Mouse (Mus musculus) liver, embryonic 13.5 days (tissue): ENCODE measurements at regions not wholly inside any gene's neighbourhood (a gene's known extent, or its start where the extent isn't known, plus 50 kb on each side); places are given as distances from the start of the nearest gene placed in this dataset.

Source experiments
- ATAC-seq: fragments of 200-750 bp; cut with Nextera tagmentation; 2 replicates; pipeline ENCODE4 v1.8.0; 2017; ENCODE audit warnings: low read depth, mild to moderate bottlenecking, moderate number of reproducible peaks, moderate library complexity
- DNase-seq: peaks from one replicate; pipeline ENCODE4 v3.0.0; 2022
- H3K27ac ChIP-seq: fragments of 300-500 bp; sonication (generic); 2 replicates; pipeline ENCODE4 v1.5.1; 2015; ENCODE audit warnings: moderate library complexity, mild to moderate bottlenecking, inconsistent platforms
- H3K27me3 ChIP-seq: fragments of 300-500 bp; sonication (generic); 2 replicates; pipeline ENCODE4 v1.6.1; 2015; ENCODE audit warnings: mild to moderate bottlenecking, inconsistent platforms
- H3K36me3 ChIP-seq: fragments of 300-500 bp; sonication (generic); 2 replicates; pipeline ENCODE4 v1.6.1; 2015; ENCODE audit warnings: mild to moderate bottlenecking, inconsistent platforms
- H3K4me1 ChIP-seq: fragments of 300-500 bp; sonication (generic); replicated peaks from 2 replicates; pipeline ENCODE4 v1.6.1; 2015; ENCODE audit warnings: inconsistent platforms
- H3K4me2 ChIP-seq: fragments of 300-500 bp; sonication (generic); 2 replicates; pipeline ENCODE4 v1.6.1; 2015; ENCODE audit warnings: inconsistent platforms, mild to moderate bottlenecking, moderate library complexity
- H3K4me3 ChIP-seq: fragments of 300-500 bp; sonication (generic); replicated peaks from 2 replicates; pipeline ENCODE4 v1.5.1; 2015; ENCODE audit warnings: mild to moderate bottlenecking, inconsistent platforms
- H3K9ac ChIP-seq: fragments of 300-500 bp; sonication (generic); 2 replicates; pipeline ENCODE4 v1.6.1; 2015; ENCODE audit warnings: mild to moderate bottlenecking, inconsistent platforms
- H3K9me3 ChIP-seq: fragments of 300-500 bp; sonication (generic); replicated peaks from 2 replicates; pipeline ENCODE4 v1.6.1; 2016; ENCODE audit warnings: inconsistent platforms
- WGBS: fragments of 180-500 bp; shearing (Covaris S2); methylation state at CpG from one replicate; pipeline ENCODE4 v1.1.7; 2015; ENCODE audit not compliant: insufficient replicate concordance; 5-methylcytosine and 5-hydroxymethylcytosine counted together

- no peaks in the 10 kb centered on the region for H3K27me3 ChIP-seq
- DNase-seq: no peak
- no peaks in the 10 kb centered on the region for H3K9me3 ChIP-seq
- H3K4me2 ChIP-seq: no peak overlapping the region
- H3K9ac ChIP-seq: no peak overlapping the region
- no peak for ATAC-seq
- H3K4me1 ChIP-seq: no peaks in the 10 kb centered on the region
- 71% methylated on average over 10 of the region's 10 CpGs for WGBS
- no peak overlapping the region for H3K27ac ChIP-seq
- H3K36me3 ChIP-seq: no peaks in the 10 kb centered on the region
- no peak overlapping the region for H3K4me3 ChIP-seq
Observed at GRCm38 (mm10) chr16:46581115-46581514, 82.8 kb upstream of the Nectin3 start.

- H3K27ac ChIP-seq: no peak overlapping the region
- no peak for ATAC-seq
- H3K4me2 ChIP-seq: no peak overlapping the region
- no peaks in the 10 kb centered on the region for H3K36me3 ChIP-seq
- H3K4me3 ChIP-seq: no peak overlapping the region
- H3K27me3 ChIP-seq: no peaks in the 10 kb centered on the region
- DNase-seq: no peak
- H3K9me3 ChIP-seq: no peaks in the 10 kb centered on the region
- WGBS: 63% methylated on average over 6 of the region's 6 CpGs
- H3K9ac ChIP-seq: no peak overlapping the region
- no peaks in the 10 kb centered on the region for H3K4me1 ChIP-seq
Observed at GRCm38 (mm10) chr16:46574221-46574620, 75.9 kb upstream of the Nectin3 start.

GRCm38 (mm10) chr16:46567446-46567845 lies 69.1 kb upstream of the Nectin3 start:
- DNase-seq: no peak
- Histone ChIP-seq H3K36me3 (no peaks in the 10 kb centered on the region), H3K9me3 (no peaks in the 10 kb centered on the region), H3K4me3 (no peak overlapping the region), H3K4me2 (no peak overlapping the region), H3K4me1 (no peaks in the 10 kb centered on the region), H3K9ac (no peak overlapping the region), H3K27me3 (no peaks in the 10 kb centered on the region), H3K27ac (no peak overlapping the region)
- 50% methylated on average over 1 of the region's 1 CpGs for WGBS
- ATAC-seq: no peak

GRCm38 (mm10) chr16:46566020-46566581 lies 67.8 kb upstream of the Nectin3 start:
- WGBS: 58% methylated on average over 4 of the region's 4 CpGs
- Histone ChIP-seq H3K9ac (no peak overlapping the region), H3K4me3 (no peak overlapping the region), H3K27ac (no peak overlapping the region), H3K4me1 (no peaks in the 10 kb centered on the region), H3K27me3 (no peaks in the 10 kb centered on the region), H3K9me3 (no peaks in the 10 kb centered on the region), H3K4me2 (no peak overlapping the region), H3K36me3 (no peaks in the 10 kb centered on the region)
- ATAC-seq (no peak), DNase-seq (no peak)

- no peaks in the 10 kb centered on the region for H3K4me1 ChIP-seq
- no peak overlapping the region for H3K27ac ChIP-seq
- H3K4me2 ChIP-seq: no peak overlapping the region
- H3K9ac ChIP-seq: no peak overlapping the region
- no peaks in the 10 kb centered on the region for H3K27me3 ChIP-seq
- no peak overlapping the region for H3K4me3 ChIP-seq
- no peaks in the 10 kb centered on the region for H3K36me3 ChIP-seq
- no peaks in the 10 kb centered on the region for H3K9me3 ChIP-seq
- DNase-seq (no peak), ATAC-seq (no peak)
- WGBS: 70% methylated on average over 3 of the region's 3 CpGs
Observed at GRCm38 (mm10) chr16:46557281-46557680, 59.0 kb upstream of the Nectin3 start.

GRCm38 (mm10) chr16:46548207-46548606 lies 49.9 kb upstream of the Nectin3 start:
- DNase-seq (no peak), ATAC-seq (no peak)
- WGBS: 51% methylated on average over 1 of the region's 1 CpGs
- H3K4me2 ChIP-seq: no peak overlapping the region
- H3K4me3 ChIP-seq: no peak overlapping the region
- no peak overlapping the region for H3K9ac ChIP-seq
- H3K9me3 ChIP-seq: no peaks in the 10 kb centered on the region
- no peaks in the 10 kb centered on the region for H3K4me1 ChIP-seq
- H3K27me3 ChIP-seq: no peaks in the 10 kb centered on the region
- no peaks in the 10 kb centered on the region for H3K36me3 ChIP-seq
- no peak overlapping the region for H3K27ac ChIP-seq
